Mouse (Mus musculus): Measurements from ENCODE around the gene Gne. TPM values are rescaled to one million over a fixed set of nuclear protein-coding genes. Genes with fewer than 3 reads are reported as not detected.

Gene Gne
- polyA plus RNA-seq (2014; fragmentation: Nextera tagmentation; extraction: Ambion mirVana): 20.3 TPM in 2 replicates

GRCm38 (mm10) chr4:44083945-44084344 is at the start of gene Gne:
TSS of gene Gne (minus strand) at chr4:44084177.
- Histone ChIP-seq H3K27me3 (ENCODE audit: control insufficient read depth, insufficient read depth, low read length) (no peaks in the 10 kb centered on the region), H3K9me3 (replicated peaks; ENCODE audit: control insufficient read depth, low read length) (no peaks in the 10 kb centered on the region), H3K27ac (replicated peaks; ENCODE audit: low read depth, low read length) (no peak within 1 kb of the TSS), H3K4me2 (ENCODE audit: low read depth, low read length) (no peak within 1 kb of the TSS), H3K36me3 (replicated peaks; ENCODE audit: control insufficient read depth, insufficient read depth, low read depth, low read length) (no peaks in the 10 kb centered on the region), H3K9ac (replicated peaks; ENCODE audit: low read length) (no peak within 1 kb of the TSS), H3K4me3 (ENCODE audit: low read depth, low read length) (no peak within 1 kb of the TSS), H3K4me1 (ENCODE audit: control insufficient read depth, insufficient read depth, low read length) (0 out of 2 replicates have a peak, but pooled peaks cover 2% of the 10 kb centered on the region)
- ATAC-seq (replicated peaks; ENCODE audit: insufficient number of reproducible peaks, low FRiP score, low TSS enrichment, low read depth): no peak
- no peak for DNase-seq (ENCODE audit: low spot score)
- WGBS: 14% methylated on average over 11 of the region's 11 CpGs

- Histone ChIP-seq H3K4me3 (ENCODE audit: low read depth, low read length) (no peak overlapping the region), H3K9ac (replicated peaks; ENCODE audit: low read length) (no peak overlapping the region), H3K27me3 (ENCODE audit: control insufficient read depth, insufficient read depth, low read length) (no peaks in the 10 kb centered on the region), H3K27ac (replicated peaks; ENCODE audit: low read depth, low read length) (no peak overlapping the region), H3K9me3 (replicated peaks; ENCODE audit: control insufficient read depth, low read length) (no peaks in the 10 kb centered on the region), H3K4me2 (ENCODE audit: low read depth, low read length) (no peak overlapping the region), H3K36me3 (replicated peaks; ENCODE audit: control insufficient read depth, insufficient read depth, low read depth, low read length) (peaks cover 6% of the 10 kb centered on the region), H3K4me1 (ENCODE audit: control insufficient read depth, insufficient read depth, low read length) (no peaks in the 10 kb centered on the region)
- WGBS: 94% methylated on average over 12 of the region's 12 CpGs
- ATAC-seq (replicated peaks; ENCODE audit: insufficient number of reproducible peaks, low FRiP score, low TSS enrichment, low read depth): no peak
- no peak for DNase-seq (ENCODE audit: low spot score)
Measured at GRCm38 (mm10) chr4:44126805-44127204, 42.8 kb upstream of the Gne start.

GRCm38 (mm10) chr4:44119410-44120201 is 35.6 kb upstream of the Gne start:
- Histone ChIP-seq H3K27me3 (ENCODE audit: control insufficient read depth, insufficient read depth, low read length) (no peaks in the 10 kb centered on the region), H3K4me2 (ENCODE audit: low read depth, low read length) (no peak overlapping the region), H3K4me1 (ENCODE audit: control insufficient read depth, insufficient read depth, low read length) (no peaks in the 10 kb centered on the region), H3K36me3 (replicated peaks; ENCODE audit: control insufficient read depth, insufficient read depth, low read depth, low read length) (no peaks in the 10 kb centered on the region), H3K4me3 (ENCODE audit: low read depth, low read length) (no peak overlapping the region), H3K9ac (replicated peaks; ENCODE audit: low read length) (no peak overlapping the region), H3K9me3 (replicated peaks; ENCODE audit: control insufficient read depth, low read length) (no peaks in the 10 kb centered on the region), H3K27ac (replicated peaks; ENCODE audit: low read depth, low read length) (no peak overlapping the region)
- ATAC-seq (replicated peaks; ENCODE audit: insufficient number of reproducible peaks, low FRiP score, low TSS enrichment, low read depth) (no peak), DNase-seq (ENCODE audit: low spot score) (peak; percentile 68)
- WGBS: 49% methylated on average over 9 of the region's 9 CpGs

- no peak overlapping the region for H3K4me3 ChIP-seq (ENCODE audit: low read depth, low read length)
- no peaks in the 10 kb centered on the region for H3K36me3 ChIP-seq (replicated peaks; ENCODE audit: control insufficient read depth, insufficient read depth, low read depth, low read length)
- DNase-seq (ENCODE audit: low spot score) (no peak), ATAC-seq (replicated peaks; ENCODE audit: insufficient number of reproducible peaks, low FRiP score, low TSS enrichment, low read depth) (no peak)
- no peak overlapping the region for H3K9ac ChIP-seq (replicated peaks; ENCODE audit: low read length)
- 85% methylated on average over 13 of the region's 13 CpGs for WGBS
- H3K4me2 ChIP-seq (ENCODE audit: low read depth, low read length): no peak overlapping the region
- H3K27me3 ChIP-seq (ENCODE audit: control insufficient read depth, insufficient read depth, low read length): no peaks in the 10 kb centered on the region
- H3K4me1 ChIP-seq (ENCODE audit: control insufficient read depth, insufficient read depth, low read length): no peaks in the 10 kb centered on the region
- H3K9me3 ChIP-seq (replicated peaks; ENCODE audit: control insufficient read depth, low read length): no peaks in the 10 kb centered on the region
- H3K27ac ChIP-seq (replicated peaks; ENCODE audit: low read depth, low read length): no peak overlapping the region
Measured at GRCm38 (mm10) chr4:44115046-44115445, 31.1 kb upstream of the Gne start.

GRCm38 (mm10) chr4:44113393-44114138 is 29.6 kb upstream of the Gne start:
- H3K4me3 ChIP-seq (ENCODE audit: low read depth, low read length): no peak overlapping the region
- no peak overlapping the region for H3K4me2 ChIP-seq (ENCODE audit: low read depth, low read length)
- no peaks in the 10 kb centered on the region for H3K36me3 ChIP-seq (replicated peaks; ENCODE audit: control insufficient read depth, insufficient read depth, low read depth, low read length)
- DNase-seq (ENCODE audit: low spot score): peak; percentile 47
- no peak overlapping the region; the same call in 1 of the 2 replicates for H3K27ac ChIP-seq (replicated peaks; ENCODE audit: low read depth, low read length)
- no peaks in the 10 kb centered on the region for H3K9me3 ChIP-seq (replicated peaks; ENCODE audit: control insufficient read depth, low read length)
- no peak overlapping the region for H3K9ac ChIP-seq (replicated peaks; ENCODE audit: low read length)
- WGBS: 29% methylated on average over 16 of the region's 16 CpGs
- no peak for ATAC-seq (replicated peaks; ENCODE audit: insufficient number of reproducible peaks, low FRiP score, low TSS enrichment, low read depth)
- no peaks in the 10 kb centered on the region for H3K27me3 ChIP-seq (ENCODE audit: control insufficient read depth, insufficient read depth, low read length)
- H3K4me1 ChIP-seq (ENCODE audit: control insufficient read depth, insufficient read depth, low read length): no peaks in the 10 kb centered on the region

- no peak overlapping the region for H3K4me2 ChIP-seq (ENCODE audit: low read depth, low read length)
- ATAC-seq (replicated peaks; ENCODE audit: insufficient number of reproducible peaks, low FRiP score, low TSS enrichment, low read depth): no peak
- H3K9me3 ChIP-seq (replicated peaks; ENCODE audit: control insufficient read depth, low read length): no peaks in the 10 kb centered on the region
- no peak overlapping the region for H3K9ac ChIP-seq (replicated peaks; ENCODE audit: low read length)
- WGBS: 30% methylated on average over 4 of the region's 4 CpGs
- no peaks in the 10 kb centered on the region for H3K36me3 ChIP-seq (replicated peaks; ENCODE audit: control insufficient read depth, insufficient read depth, low read depth, low read length)
- no peak overlapping the region for H3K4me3 ChIP-seq (ENCODE audit: low read depth, low read length)
- H3K27me3 ChIP-seq (ENCODE audit: control insufficient read depth, insufficient read depth, low read length): no peaks in the 10 kb centered on the region
- H3K4me1 ChIP-seq (ENCODE audit: control insufficient read depth, insufficient read depth, low read length): no peaks in the 10 kb centered on the region
- no peak overlapping the region for H3K27ac ChIP-seq (replicated peaks; ENCODE audit: low read depth, low read length)
- DNase-seq (ENCODE audit: low spot score): peak; percentile 48
Measured at GRCm38 (mm10) chr4:44112741-44113140, 28.8 kb upstream of the Gne start.

GRCm38 (mm10) chr4:44110771-44111170 is 26.8 kb upstream of the Gne start:
- ATAC-seq (replicated peaks; ENCODE audit: insufficient number of reproducible peaks, low FRiP score, low TSS enrichment, low read depth): no peak
- H3K27ac ChIP-seq (replicated peaks; ENCODE audit: low read depth, low read length): no peak overlapping the region
- 81% methylated on average over 7 of the region's 7 CpGs for WGBS

GRCm38 (mm10) chr4:44108297-44108696 is 24.3 kb upstream of the Gne start:
- Histone ChIP-seq H3K9me3 (replicated peaks; ENCODE audit: control insufficient read depth, low read length) (no peaks in the 10 kb centered on the region), H3K4me3 (ENCODE audit: low read depth, low read length) (no peak overlapping the region), H3K27ac (replicated peaks; ENCODE audit: low read depth, low read length) (no peak overlapping the region), H3K36me3 (replicated peaks; ENCODE audit: control insufficient read depth, insufficient read depth, low read depth, low read length) (no peaks in the 10 kb centered on the region), H3K4me2 (ENCODE audit: low read depth, low read length) (no peak overlapping the region), H3K9ac (replicated peaks; ENCODE audit: low read length) (no peak overlapping the region), H3K27me3 (ENCODE audit: control insufficient read depth, insufficient read depth, low read length) (no peaks in the 10 kb centered on the region), H3K4me1 (ENCODE audit: control insufficient read depth, insufficient read depth, low read length) (no peaks in the 10 kb centered on the region; the same call in 1 of the 2 replicates)
- ATAC-seq (replicated peaks; ENCODE audit: insufficient number of reproducible peaks, low FRiP score, low TSS enrichment, low read depth): no peak
- no peak for DNase-seq (ENCODE audit: low spot score)
- 92% methylated on average over 6 of the region's 6 CpGs for WGBS

More at GRCm38 (mm10) chr4:44110771-44111170, 26.8 kb upstream of the Gne start:
- H3K4me3 ChIP-seq (ENCODE audit: low read depth, low read length): no peak overlapping the region
- no peak overlapping the region for H3K9ac ChIP-seq (replicated peaks; ENCODE audit: low read length)
- H3K4me2 ChIP-seq (ENCODE audit: low read depth, low read length): no peak overlapping the region
- no peaks in the 10 kb centered on the region for H3K9me3 ChIP-seq (replicated peaks; ENCODE audit: control insufficient read depth, low read length)
- H3K36me3 ChIP-seq (replicated peaks; ENCODE audit: control insufficient read depth, insufficient read depth, low read depth, low read length): no peaks in the 10 kb centered on the region
- H3K4me1 ChIP-seq (ENCODE audit: control insufficient read depth, insufficient read depth, low read length): no peaks in the 10 kb centered on the region
- H3K27me3 ChIP-seq (ENCODE audit: control insufficient read depth, insufficient read depth, low read length): no peaks in the 10 kb centered on the region
- no peak for DNase-seq (ENCODE audit: low spot score)
